Mouse (Mus musculus) intestine, postnatal 0 days (tissue): ENCODE data around the gene Polr3gl. TPM values are rescaled to one million over a fixed set of nuclear protein-coding genes. Genes with fewer than 3 reads are reported as not detected.
A peak's percentile ranks its signal among the peaks of the same experiment; 100 is the strongest.

ENCODE experiments used
- ATAC-seq: fragments of 200-750 bp; cut with Nextera tagmentation; 2 replicates; pipeline ENCODE4 v1.8.0; 2017; ENCODE audit warnings: mild to moderate bottlenecking, moderate TSS enrichment, moderate library complexity
- H3K27ac ChIP-seq: fragments of 300-500 bp; sonication (generic); 2 replicates; pipeline ENCODE4 v1.5.1; 2014; ENCODE audit warnings: mild to moderate bottlenecking, low read depth, low read length, moderate library complexity
- H3K27me3 ChIP-seq: fragments of 300-500 bp; sonication (generic); replicated peaks from 2 replicates; pipeline ENCODE4 v1.6.1; 2014; ENCODE audit warnings: low read length, mixed read lengths; ENCODE audit not compliant: control insufficient read depth, insufficient read depth
- H3K36me3 ChIP-seq: fragments of 300-500 bp; sonication (generic); 2 replicates; pipeline ENCODE4 v1.6.1; 2014; ENCODE audit warnings: mild to moderate bottlenecking, moderate library complexity; ENCODE audit not compliant: control insufficient read depth, insufficient read depth
- H3K4me1 ChIP-seq: fragments of 300-500 bp; sonication (generic); replicated peaks from 2 replicates; pipeline ENCODE4 v1.6.1; 2014; ENCODE audit warnings: antibody characterized with exemption, low read length, mixed read lengths; ENCODE audit not compliant: control insufficient read depth, insufficient read depth
- H3K4me2 ChIP-seq: fragments of 300-500 bp; sonication (generic); replicated peaks from 2 replicates; pipeline ENCODE4 v1.6.1; 2014; ENCODE audit warnings: low read depth, mild to moderate bottlenecking, moderate library complexity
- H3K4me3 ChIP-seq: fragments of 300-500 bp; sonication (generic); 2 replicates; pipeline ENCODE4 v1.5.1; 2014; ENCODE audit warnings: low read depth, low read length
- H3K9ac ChIP-seq: fragments of 300-500 bp; sonication (generic); 2 replicates; pipeline ENCODE4 v1.6.1; 2014; ENCODE audit warnings: mild to moderate bottlenecking, low read depth, low read length
- H3K9me3 ChIP-seq: fragments of 300-500 bp; sonication (generic); 2 replicates; pipeline ENCODE4 v1.6.1; 2016; ENCODE audit warnings: mixed run types; ENCODE audit not compliant: control insufficient read depth
- CTCF ChIP-seq: sonication (generic); IDR thresholded peaks from 2 replicates; pipeline ENCODE4 v1.5.1; 2016; ENCODE audit warnings: low read depth, mild to moderate bottlenecking, control low read depth, antibody characterized with exemption, moderate library complexity
- WGBS: fragments of 180-500 bp; shearing (Covaris S2); extraction: QIAGEN DNeasy Blood & Tissue Kit; methylation state at CpG from one replicate; pipeline ENCODE4 v1.1.7; 2014; 5-methylcytosine and 5-hydroxymethylcytosine counted together
- polyA plus RNA-seq: library from polyadenylated mRNA; unstranded; fragments of >200 nt; fragmentation: Nextera tagmentation; extraction: Ambion mirVana; gene quantifications from 2 replicates; pipeline ENCODE4 v1.2.1, GENCODE M21; 2015

Gene Polr3gl
- polyA plus RNA-seq, 1 experiment from 2014 or later, result 18.7 TPM

DNA sequence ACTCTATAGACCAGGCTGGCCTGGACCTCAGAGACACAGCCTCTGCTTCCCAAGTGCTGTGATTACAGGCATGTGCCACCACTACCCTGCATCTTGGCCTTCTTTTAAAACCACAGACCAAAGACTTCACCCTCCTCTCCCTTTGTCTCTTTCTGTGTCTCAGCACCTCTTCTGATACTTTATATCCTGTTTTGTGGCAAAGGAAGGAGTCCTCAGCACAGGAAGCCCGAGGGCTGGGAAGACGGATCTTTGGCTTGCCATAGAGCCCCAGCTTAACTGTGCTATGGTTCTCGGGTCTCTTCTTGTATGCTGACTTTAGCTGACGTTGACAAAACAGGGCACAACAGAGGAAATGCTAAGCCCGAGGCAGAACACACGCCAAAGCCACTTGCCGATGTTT lies 23.3 kb downstream of the Polr3gl start:
- WGBS, result 67% methylated on average over 7 of the region's 7 CpGs
- no peak overlapping the region for H3K9ac ChIP-seq
- no peaks in the 10 kb centered on the region for H3K36me3 ChIP-seq

GRCm38 (mm10) chr3:96569966-96570605 lies 23.9 kb downstream of the Polr3gl start:
- Histone ChIP-seq H3K36me3 (no peaks in the 10 kb centered on the region), H3K9ac (no peak overlapping the region), H3K4me3 (no peak overlapping the region), H3K27ac (no peak overlapping the region), H3K4me1 (peaks cover 4% of the 10 kb centered on the region; the same call in 1 of the 2 replicates), H3K9me3 (no peaks in the 10 kb centered on the region), H3K4me2 (no peak overlapping the region), H3K27me3 (no peaks in the 10 kb centered on the region)
- WGBS, result 85% methylated on average over 11 of the region's 11 CpGs
- no peak for ATAC-seq
- TF ChIP-seq CTCF, result no peak

More for the DNA sequence above, 23.3 kb downstream of the Polr3gl start:
- Histone ChIP-seq H3K4me2 (no peak overlapping the region), H3K4me1 (peaks cover 8% of the 10 kb centered on the region; the same call in 1 of the 2 replicates), H3K9me3 (no peaks in the 10 kb centered on the region), H3K4me3 (no peak overlapping the region), H3K27ac (no peak overlapping the region), H3K27me3 (no peaks in the 10 kb centered on the region)
- no peak for ATAC-seq
- no peak for TF ChIP-seq CTCF

DNA sequence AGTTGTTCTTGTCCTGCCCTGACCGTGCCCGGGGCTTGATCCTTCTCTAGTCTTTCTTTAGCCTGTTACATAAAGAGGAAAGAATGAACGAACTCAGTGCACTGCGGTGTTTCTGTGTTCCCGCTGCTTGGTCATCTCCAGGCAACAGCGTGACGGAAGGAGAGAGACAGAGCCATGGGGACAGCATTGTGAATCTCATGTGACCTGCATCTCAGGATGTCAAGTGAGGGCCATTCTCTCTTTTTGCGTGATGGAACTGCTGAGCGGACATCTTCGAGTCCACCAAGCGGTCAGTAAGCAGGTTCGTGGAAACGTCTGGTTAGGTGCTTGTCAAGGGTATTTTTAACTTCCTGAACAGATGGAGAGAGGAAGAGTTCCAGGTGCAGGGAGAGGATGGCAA lies 24.5 kb downstream of the Polr3gl start:
- WGBS, result 91% methylated on average over 13 of the region's 13 CpGs

DNA sequence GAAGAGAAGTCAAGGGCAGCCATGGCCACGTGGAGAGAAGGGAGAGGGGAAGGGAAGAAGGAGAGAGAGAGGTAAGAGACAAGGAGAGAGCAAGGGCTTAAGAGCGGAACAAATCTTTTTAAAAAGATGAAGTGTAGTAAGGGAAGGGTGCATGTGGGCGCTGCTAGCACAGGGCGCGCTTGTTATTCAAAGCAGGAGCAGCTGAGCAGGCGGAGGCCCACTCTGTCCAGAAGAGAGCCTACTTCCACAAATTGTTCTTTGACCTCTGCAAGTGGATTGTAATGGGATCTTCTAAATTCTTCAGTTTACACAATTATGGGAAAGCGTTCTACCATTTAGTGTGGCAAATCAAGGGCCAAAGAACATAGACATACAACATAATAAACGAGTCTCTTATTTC lies 25.4 kb downstream of the Polr3gl start:
- Histone ChIP-seq H3K36me3 (no peaks in the 10 kb centered on the region), H3K9ac (no peak overlapping the region), H3K4me1 (0 out of 2 replicates have a peak, but pooled peaks cover 7% of the 10 kb centered on the region), H3K27ac (no peak overlapping the region), H3K4me3 (no peak overlapping the region), H3K27me3 (no peaks in the 10 kb centered on the region), H3K4me2 (no peak overlapping the region), H3K9me3 (no peaks in the 10 kb centered on the region)
- TF ChIP-seq CTCF, result no peak
- ATAC-seq, result no peak
- WGBS, result 69% methylated on average over 8 of the region's 8 CpGs

More for the DNA sequence above, 24.5 kb downstream of the Polr3gl start:
- no peak overlapping the region for H3K27ac ChIP-seq
- H3K4me3 ChIP-seq, result no peak overlapping the region
- H3K9me3 ChIP-seq, result no peaks in the 10 kb centered on the region
- no peak for TF ChIP-seq CTCF
- H3K4me1 ChIP-seq, result peaks cover 8% of the 10 kb centered on the region; the same call in 1 of the 2 replicates
- H3K9ac ChIP-seq, result no peak overlapping the region
- ATAC-seq, result no peak
- no peaks in the 10 kb centered on the region for H3K27me3 ChIP-seq
- no peaks in the 10 kb centered on the region for H3K36me3 ChIP-seq
- H3K4me2 ChIP-seq, result no peak overlapping the region

- H3K36me3 ChIP-seq, result no peaks in the 10 kb centered on the region
Measured at GRCm38 (mm10) chr3:96566661-96567450, 27.1 kb downstream of the Polr3gl start.

DNA sequence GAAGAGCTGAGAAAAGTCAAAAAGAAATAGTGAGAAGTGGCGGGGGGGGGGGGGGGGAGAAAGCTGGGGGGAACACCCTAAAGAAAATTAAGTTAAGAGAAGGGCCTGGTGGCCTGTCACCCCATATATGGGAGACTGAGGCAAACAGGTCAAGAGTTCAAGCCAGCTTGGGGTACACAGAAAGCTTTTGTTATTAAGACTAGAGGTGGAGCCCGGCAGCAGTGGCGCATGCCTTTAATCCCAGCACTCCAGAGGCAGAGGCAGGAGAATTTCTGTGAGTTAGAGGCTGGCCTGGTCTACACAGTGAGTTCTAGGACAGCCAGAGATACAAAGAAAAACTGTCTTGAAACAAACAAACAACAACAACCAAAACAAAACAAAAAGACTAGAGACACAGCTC lies 28.9 kb downstream of the Polr3gl start:
- peak overlapping the region; percentile 40; the same call in 1 of the 2 replicates for H3K4me2 ChIP-seq
- H3K9ac ChIP-seq, result no peak overlapping the region
- ATAC-seq, result no peak
- H3K27me3 ChIP-seq, result no peaks in the 10 kb centered on the region
- peak overlapping the region; percentile 65 for H3K27ac ChIP-seq
- 0 out of 2 replicates have a peak, but pooled peaks cover 7% of the 10 kb centered on the region for H3K4me1 ChIP-seq
- H3K9me3 ChIP-seq, result no peaks in the 10 kb centered on the region
- H3K36me3 ChIP-seq, result peaks cover 14% of the 10 kb centered on the region
- H3K4me3 ChIP-seq, result no peak overlapping the region
- WGBS, result 74% methylated on average over 3 of the region's 3 CpGs
- no peak for TF ChIP-seq CTCF

More at GRCm38 (mm10) chr3:96566661-96567450, 27.1 kb downstream of the Polr3gl start:
- H3K9ac ChIP-seq, result no peak overlapping the region
- H3K4me3 ChIP-seq, result no peak overlapping the region
- H3K4me2 ChIP-seq, result no peak overlapping the region; the same call in 1 of the 2 replicates
- 64% methylated on average over 8 of the region's 8 CpGs for WGBS
- 0 out of 2 replicates have a peak, but pooled peaks have one; percentile 11 for ATAC-seq
- H3K9me3 ChIP-seq, result no peaks in the 10 kb centered on the region
- no peak for TF ChIP-seq CTCF
- H3K4me1 ChIP-seq, result 0 out of 2 replicates have a peak, but pooled peaks cover 7% of the 10 kb centered on the region
- H3K27me3 ChIP-seq, result no peaks in the 10 kb centered on the region
- H3K27ac ChIP-seq, result no peak overlapping the region
